Comparison of ENCODE assay signal across 8 mouse cellular contexts in the genomic region with DNA sequence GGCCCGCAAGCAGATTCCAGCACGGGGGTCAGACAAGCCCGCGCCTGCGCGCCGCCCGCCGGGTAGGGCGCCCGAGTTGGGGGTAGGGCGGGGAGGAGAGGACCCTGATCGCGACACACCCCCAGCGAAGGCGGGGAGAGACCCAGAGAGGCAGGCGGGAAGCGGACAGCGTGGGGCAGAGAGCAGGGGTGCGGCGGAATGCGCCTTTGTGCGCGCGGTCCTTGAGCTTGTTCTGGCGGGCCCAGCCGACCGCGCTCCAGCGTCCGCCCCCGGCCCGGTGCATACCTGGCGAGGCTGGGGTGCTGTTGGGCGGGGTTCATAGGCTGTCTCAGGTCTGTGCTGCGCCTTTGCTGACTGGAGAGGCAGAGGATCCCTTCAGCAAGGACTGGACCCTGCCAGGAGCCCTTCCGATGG. TPM values are rescaled to one million over a fixed set of nuclear protein-coding genes. Genes with fewer than 3 reads are reported as not detected.
DNase-seq lines count a peak whose midpoint lies in the region; ATAC-seq and TF ChIP-seq lines count a peak whose summit lies in the region.

No protein-coding gene starts in this region.

- TF ChIP-seq CTCF in kidney, adult 2 months (conservative IDR thresholded peaks at IDR 0.05; ENCODE audit: insufficient read depth, insufficient read length, low read depth, low read length) = no peak

- peaks cover 8% of the 10 kb centered on the region; the same call in 1 of the 2 replicates for H3K4me1 ChIP-seq in kidney, adult 2 months (ENCODE audit: control insufficient read depth, insufficient read depth, low read length)
- peaks cover 61% of the 10 kb centered on the region for H3K4me1 ChIP-seq in embryonic facial prominence, embryonic 15.5 days
- peaks cover 37% of the 10 kb centered on the region for H3K4me1 ChIP-seq in limb, embryonic 10.5 days
- H3K4me1 ChIP-seq in neural tube, embryonic 13.5 days (replicated peaks) = peaks cover 33% of the 10 kb centered on the region

- no peaks in the 10 kb centered on the region for H3K9me3 ChIP-seq in embryonic facial prominence, embryonic 15.5 days (replicated peaks)
- H3K9me3 ChIP-seq in limb, embryonic 10.5 days (replicated peaks) = no peaks in the 10 kb centered on the region
- no peaks in the 10 kb centered on the region for H3K9me3 ChIP-seq in neural tube, embryonic 13.5 days

- no peaks in the 10 kb centered on the region for H3K27me3 ChIP-seq in kidney, adult 2 months (replicated peaks; ENCODE audit: control insufficient read depth, insufficient read depth, low read length)
- peaks cover 58% of the 10 kb centered on the region for H3K27me3 ChIP-seq in embryonic facial prominence, embryonic 15.5 days
- H3K27me3 ChIP-seq in limb, embryonic 10.5 days (ENCODE audit: low read depth, poor library complexity, severe bottlenecking) = peaks cover 85% of the 10 kb centered on the region
- peaks cover 76% of the 10 kb centered on the region for H3K27me3 ChIP-seq in neural tube, embryonic 13.5 days

- no peak overlapping the region for H3K9ac ChIP-seq in embryonic facial prominence, embryonic 15.5 days
- peak overlapping the region; percentile 59 for H3K9ac ChIP-seq in neural tube, embryonic 13.5 days

- ATAC-seq in embryonic facial prominence, embryonic 15.5 days (ENCODE audit: insufficient number of reproducible peaks, low FRiP score, low TSS enrichment, low read depth) = peak; percentile 36; the same call in 1 of the 2 replicates
- no peak for ATAC-seq in neural tube, embryonic 13.5 days (ENCODE audit: low read depth)

- peak overlapping the region; percentile 75 for H3K4me2 ChIP-seq in embryonic facial prominence, embryonic 15.5 days (replicated peaks)
- H3K4me2 ChIP-seq in neural tube, embryonic 13.5 days = peak overlapping the region; percentile 60

- TF ChIP-seq POLR2A in kidney, adult 2 months (IDR thresholded peaks at IDR 0.05; ENCODE audit: low read depth, low read length) = no peak

- no peak overlapping the region for H3K4me3 ChIP-seq in kidney, adult 2 months (ENCODE audit: insufficient read depth, low read depth, low read length)
- H3K4me3 ChIP-seq in embryonic facial prominence, embryonic 15.5 days (replicated peaks) = peak overlapping the region; percentile 38
- H3K4me3 ChIP-seq in limb, embryonic 10.5 days = peak overlapping the region; percentile 57
- peak overlapping the region; percentile 34 for H3K4me3 ChIP-seq in neural tube, embryonic 13.5 days

- WGBS in kidney, adult 2 months = 5% methylated on average over 37 of the region's 37 CpGs
- 1% methylated on average over 37 of the region's 37 CpGs for WGBS in embryonic facial prominence, embryonic 15.5 days
- 1% methylated on average over 37 of the region's 37 CpGs for WGBS in limb, embryonic 10.5 days
- under 1% methylated on average over 29 of the region's 37 CpGs for WGBS in neural tube, embryonic 13.5 days

- peak; percentile 61 for DNase-seq in kidney, postnatal 10 days
- DNase-seq in kidney, adult 2 months = no peak
- DNase-seq in limb, embryonic 10.5 days (ENCODE audit: low spot score) = peak; percentile 75
- DNase-seq in right cerebral cortex, postnatal 36 days (ENCODE audit: low spot score in 2 of 2) = no peak
- no peak for DNase-seq in frontal cortex, postnatal 10 days (ENCODE audit: low spot score in 2 of 2)
- no peak for DNase-seq in ovary, postnatal 10 days (ENCODE audit: low spot score)

- no peaks in the 10 kb centered on the region for H3K36me3 ChIP-seq in kidney, adult 2 months (ENCODE audit: control insufficient read depth, insufficient read depth, low read length)
- H3K36me3 ChIP-seq in embryonic facial prominence, embryonic 15.5 days = no peaks in the 10 kb centered on the region
- no peaks in the 10 kb centered on the region for H3K36me3 ChIP-seq in limb, embryonic 10.5 days
- no peaks in the 10 kb centered on the region for H3K36me3 ChIP-seq in neural tube, embryonic 13.5 days

- no peak overlapping the region for H3K27ac ChIP-seq in kidney, adult 2 months (ENCODE audit: insufficient read depth, low read depth, low read length)
- peak overlapping the region; percentile 56; the same call in 1 of the 2 replicates for H3K27ac ChIP-seq in embryonic facial prominence, embryonic 15.5 days (replicated peaks)
- peak overlapping the region; percentile 76 for H3K27ac ChIP-seq in limb, embryonic 10.5 days
- H3K27ac ChIP-seq in neural tube, embryonic 13.5 days (replicated peaks) = no peak overlapping the region

RNA-seq across cellular contexts. Expression of gene Gpr132, which starts 9.6 kb away (rescaled TPM):
- polyA plus RNA-seq in kidney, adult 2 months (2012; rRNA removed) = 1.7 and 4.6 TPM in 2 replicates
- polyA plus RNA-seq in embryonic facial prominence, embryonic 15.5 days (2015; fragmentation: Nextera tagmentation; extraction: Ambion mirVana) = 0.35 and 0.41 TPM in 2 replicates
- 0.11 TPM in 1 of 2 replicates, not detected in the other for polyA plus RNA-seq in limb, embryonic 10.5 days (2016; fragmentation: Nextera tagmentation; extraction: Ambion mirVana)
- not detected in 2 replicates for polyA plus RNA-seq in neural tube, embryonic 13.5 days (2015; fragmentation: Nextera tagmentation; extraction: Ambion mirVana)

RNA-seq across cellular contexts. Expression of gene Cdca4, which starts 48.4 kb away (rescaled TPM):
- 10.3 and 10.6 TPM in 2 replicates for polyA plus RNA-seq in kidney, adult 2 months (2012; rRNA removed)
- 99.7 and 110 TPM in 2 replicates for polyA plus RNA-seq in embryonic facial prominence, embryonic 15.5 days (2015; fragmentation: Nextera tagmentation; extraction: Ambion mirVana)
- polyA plus RNA-seq in limb, embryonic 10.5 days (2016; fragmentation: Nextera tagmentation; extraction: Ambion mirVana) = 204 and 206 TPM in 2 replicates
- polyA plus RNA-seq in neural tube, embryonic 13.5 days (2015; fragmentation: Nextera tagmentation; extraction: Ambion mirVana) = 46.9 and 56.1 TPM in 2 replicates

RNA-seq across cellular contexts. Expression of gene Jag2, which starts 52.0 kb away (rescaled TPM):
- 10.1 and 10.6 TPM in 2 replicates for polyA plus RNA-seq in kidney, adult 2 months (2012; rRNA removed)
- polyA plus RNA-seq in embryonic facial prominence, embryonic 15.5 days (2015; fragmentation: Nextera tagmentation; extraction: Ambion mirVana) = 13.0 and 14.3 TPM in 2 replicates
- 3.5 and 4.5 TPM in 2 replicates for polyA plus RNA-seq in limb, embryonic 10.5 days (2016; fragmentation: Nextera tagmentation; extraction: Ambion mirVana)
- polyA plus RNA-seq in neural tube, embryonic 13.5 days (2015; fragmentation: Nextera tagmentation; extraction: Ambion mirVana) = 8.6 and 9.6 TPM in 2 replicates

Comparison
In these comparisons a context has a peak if more than half of its experiments do, and no peak if none do; other contexts are left out.
1. DNase-seq: peak in kidney, postnatal 10 days (single experiment) and limb, embryonic 10.5 days (single experiment); none in kidney, adult 2 months (single experiment), right cerebral cortex, postnatal 36 days (0 of 2), frontal cortex, postnatal 10 days (0 of 2) and ovary, postnatal 10 days (single experiment).
2. H3K27ac ChIP-seq: peak in embryonic facial prominence, embryonic 15.5 days (single experiment) and limb, embryonic 10.5 days (single experiment); none in kidney, adult 2 months (single experiment) and neural tube, embryonic 13.5 days (single experiment).